Mouse (Mus musculus) layer of hippocampus, adult 11-12 months (tissue): ENCODE measurements around the gene Pycr2.
A peak's percentile ranks its signal among the peaks of the same experiment; 100 is the strongest.
"Not testable (repeated sequence)": the region's sequence is repeated elsewhere in the genome, so short reads cannot be mapped to it uniquely, and the experiment has no call there.

Experiments used
- DNase-seq: peaks from one replicate; pipeline ENCODE4 v3.0.0; 2022; ENCODE audit warnings: low spot score

The Pycr2 gene

GRCm38 (mm10) chr1:180904039-180904814, at the start of gene Pycr2:
Gene Pycr2 (plus strand): TSS chr1:180904293.
- DNase-seq: peak; percentile 95

GRCm38 (mm10) chr1:180858763-180859162, 45.3 kb upstream of the Pycr2 start:
- DNase-seq: no peak

DNA sequence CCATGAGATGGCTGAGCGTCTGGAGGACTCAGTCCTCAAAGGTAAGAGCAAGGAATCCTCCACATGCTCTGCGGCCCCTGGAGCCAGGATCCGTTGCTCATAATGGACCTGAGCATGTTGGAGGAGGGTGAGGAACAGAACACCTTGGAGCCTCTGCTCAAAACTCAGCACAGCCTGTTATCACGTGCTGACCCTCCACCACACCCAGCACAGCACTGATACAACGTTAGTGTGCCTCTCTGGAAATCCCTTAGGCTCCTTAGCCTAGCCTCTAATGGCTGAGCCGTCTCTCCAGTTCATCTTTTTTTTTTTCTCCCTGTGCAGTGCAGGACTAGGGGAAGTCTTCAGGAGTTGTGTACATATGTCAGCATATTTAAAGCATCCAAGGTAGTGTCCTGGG, 44.1 kb upstream of the Pycr2 start:
- DNase-seq: no peak

DNA sequence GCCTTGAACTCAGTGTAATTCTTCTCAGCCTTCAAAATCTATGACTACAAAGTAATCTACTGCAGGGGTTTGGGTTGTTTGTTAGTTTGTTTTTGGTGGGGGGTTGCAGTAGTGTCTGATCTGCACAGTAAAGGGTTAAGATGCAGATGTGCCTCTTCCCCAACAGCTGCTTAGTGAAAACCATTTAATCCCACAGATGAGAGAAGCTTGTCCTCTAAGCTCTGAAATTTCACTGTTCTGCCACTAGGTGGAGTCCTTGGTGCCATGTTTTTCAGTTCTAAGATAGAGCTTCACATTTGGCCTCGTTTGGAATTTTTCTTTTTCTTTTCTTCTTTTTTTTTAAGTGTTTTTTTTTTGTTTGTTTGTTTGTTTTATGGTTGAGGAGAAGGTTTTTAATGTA, 40.5 kb upstream of the Pycr2 start:
- DNase-seq: no peak

- DNase-seq: no peak
Observed at GRCm38 (mm10) chr1:180866001-180866400, 38.1 kb upstream of the Pycr2 start.

DNA sequence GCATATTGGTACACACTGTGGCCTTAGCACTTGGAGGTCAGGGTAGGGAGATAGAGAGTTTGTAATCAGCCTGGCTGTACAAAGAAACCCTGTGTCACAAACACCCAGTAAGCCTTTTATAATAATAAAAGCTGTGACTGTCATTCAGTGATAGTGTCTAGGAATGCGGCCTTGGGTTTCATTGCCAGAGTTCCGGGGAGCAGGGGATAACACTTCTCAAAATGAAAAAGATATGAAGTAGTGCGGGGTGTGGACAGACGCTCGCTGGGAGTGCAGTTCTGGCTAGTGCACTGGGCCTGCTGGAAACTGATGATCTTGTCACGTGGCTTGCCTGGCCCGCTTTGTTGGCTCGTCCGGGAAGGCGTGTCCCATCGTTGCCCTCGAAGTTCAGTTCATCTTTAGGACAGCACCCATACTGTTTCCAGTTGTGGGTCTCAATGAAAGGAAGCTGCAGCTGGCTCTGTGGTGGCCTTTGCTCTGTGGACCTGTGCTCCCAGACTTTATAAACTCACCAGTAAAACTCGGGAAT, 33.9 kb upstream of the Pycr2 start:
- no peak for DNase-seq

DNA sequence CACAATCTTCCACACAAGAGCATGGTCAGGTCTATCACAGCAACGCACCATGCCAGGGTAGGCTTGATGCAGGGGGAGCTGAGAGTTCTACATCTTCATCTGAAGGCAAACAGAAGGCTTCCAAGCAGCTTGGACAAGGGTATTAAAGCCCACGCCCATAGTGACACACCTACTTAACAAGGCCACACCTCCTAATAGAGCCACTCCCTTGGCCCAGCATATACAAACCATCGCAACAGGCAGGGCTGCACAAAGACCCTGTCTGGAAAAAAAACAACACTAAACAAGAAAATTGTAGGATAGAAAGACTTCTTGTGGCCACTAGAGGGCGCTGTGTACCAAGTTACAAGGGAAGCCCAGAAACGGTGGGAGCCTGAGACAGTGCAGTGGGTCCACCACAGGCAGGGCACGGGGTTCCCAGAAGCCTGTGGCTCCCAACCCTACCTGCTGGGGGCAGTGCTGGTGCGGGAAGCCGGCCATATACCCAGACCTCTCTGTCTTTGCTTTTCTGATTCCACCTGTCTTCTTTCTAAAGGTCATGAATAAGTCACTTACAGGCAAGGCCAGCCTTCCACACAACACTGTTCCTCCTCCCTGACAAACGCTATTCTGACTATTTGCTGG, 30.1 kb upstream of the Pycr2 start:
- no peak for DNase-seq

DNA sequence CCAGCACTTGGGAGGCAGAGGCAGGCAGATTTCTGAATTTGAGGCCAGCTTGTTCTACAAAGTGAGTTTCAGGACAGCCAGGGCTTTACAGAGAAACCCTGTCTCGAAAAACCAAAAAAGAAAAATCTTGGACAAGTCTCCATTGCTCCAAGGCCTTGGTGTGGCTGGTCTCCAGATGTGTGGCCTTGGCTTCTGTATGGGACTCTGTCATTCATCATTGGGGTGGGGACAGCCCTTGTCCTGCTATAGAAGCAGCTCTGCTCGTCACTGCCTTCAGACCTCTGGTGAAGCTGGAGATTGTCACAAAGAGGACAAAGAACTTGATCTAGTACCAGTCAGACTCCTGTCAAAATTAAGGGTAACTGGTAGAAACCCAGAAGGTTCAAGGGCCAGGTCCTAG, 29.5 kb upstream of the Pycr2 start:
- no peak for DNase-seq

DNA sequence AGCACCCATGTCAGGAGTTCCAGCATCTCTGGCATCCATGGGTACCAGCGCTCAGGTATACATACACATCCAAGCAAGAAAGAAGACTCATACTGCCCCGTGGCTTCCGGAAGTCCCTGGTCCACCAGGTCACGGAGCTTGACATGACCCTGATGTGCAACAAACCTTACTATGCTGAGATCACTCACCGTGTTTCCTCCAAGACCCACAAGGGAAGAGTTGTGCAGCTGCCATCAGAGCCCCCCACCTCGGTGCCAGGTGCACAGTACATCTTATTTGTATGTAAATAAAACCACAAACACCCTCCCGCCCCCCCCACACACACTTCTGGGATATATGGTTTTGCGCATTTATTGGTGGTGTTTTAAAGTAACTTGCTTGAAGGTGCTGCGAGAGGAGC, 29.0 kb upstream of the Pycr2 start:
- DNase-seq: no peak

- no peak for DNase-seq
Observed at GRCm38 (mm10) chr1:180877466-180877865, 26.6 kb upstream of the Pycr2 start.

DNA sequence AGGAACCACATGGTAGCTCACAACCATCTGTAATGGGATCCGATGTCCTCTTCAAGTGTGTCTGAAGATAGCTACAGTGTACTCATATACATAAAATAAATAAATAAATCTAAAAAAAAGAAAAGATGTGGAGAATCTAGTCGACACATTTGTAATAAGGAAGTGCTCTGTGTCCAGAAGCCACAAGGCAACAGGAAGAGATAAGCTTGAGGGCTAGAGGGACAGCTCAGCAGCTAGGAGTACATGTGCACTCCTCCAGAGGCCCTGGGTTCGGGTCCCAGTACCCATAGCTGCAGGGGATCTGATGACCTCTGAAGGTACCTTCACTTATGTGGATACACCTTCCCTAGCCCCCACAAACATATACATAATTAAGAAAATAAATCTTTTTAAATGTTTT, 22.3 kb upstream of the Pycr2 start:
- no peak for DNase-seq

DNA sequence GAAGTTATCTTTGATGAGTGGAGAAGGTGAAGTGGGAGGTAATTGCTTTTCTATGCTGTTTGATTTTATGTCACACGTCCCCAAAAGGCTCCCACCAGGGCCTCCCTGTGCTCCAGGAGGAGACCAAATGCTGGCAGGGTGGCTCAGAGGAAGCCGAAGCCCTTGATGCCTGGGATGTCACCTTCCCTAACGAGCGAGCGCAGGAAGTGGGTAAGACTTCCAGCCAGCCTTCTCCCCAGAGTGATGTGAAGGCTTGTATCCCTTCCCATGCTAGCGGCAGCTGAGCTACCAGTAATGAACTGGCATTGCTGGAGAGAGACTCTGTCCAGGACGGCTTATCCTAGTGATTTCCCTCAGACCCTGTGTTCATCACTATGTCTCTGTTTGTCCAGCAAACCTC, 20.4 kb upstream of the Pycr2 start:
- no peak for DNase-seq

GRCm38 (mm10) chr1:180884484-180884883, 19.6 kb upstream of the Pycr2 start:
- DNase-seq: no peak

DNA sequence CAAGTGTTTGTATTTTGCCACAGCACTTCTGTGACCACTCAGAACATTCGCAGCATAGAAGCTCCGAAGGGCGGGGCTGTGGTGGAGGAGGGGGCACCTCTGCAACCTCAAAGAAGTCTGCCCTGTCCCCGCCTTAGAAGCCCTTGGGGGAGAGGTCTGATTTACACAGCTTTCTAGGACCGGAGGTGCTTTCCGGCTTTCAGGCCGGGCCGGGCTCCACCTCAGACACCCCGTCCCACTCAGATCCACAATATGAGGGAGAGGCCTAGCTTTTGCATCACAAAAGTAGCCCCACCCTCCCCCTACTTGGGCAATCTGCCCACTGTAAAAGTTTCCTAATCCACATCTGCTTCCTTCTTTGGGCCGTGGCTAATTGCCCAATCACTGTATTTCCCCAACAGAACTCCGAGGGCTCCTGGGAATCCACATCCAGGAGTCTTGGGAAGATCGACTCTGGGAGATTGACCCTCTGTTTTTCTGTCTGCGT, 15.5 kb upstream of the Pycr2 start:
- DNase-seq: no peak

DNA sequence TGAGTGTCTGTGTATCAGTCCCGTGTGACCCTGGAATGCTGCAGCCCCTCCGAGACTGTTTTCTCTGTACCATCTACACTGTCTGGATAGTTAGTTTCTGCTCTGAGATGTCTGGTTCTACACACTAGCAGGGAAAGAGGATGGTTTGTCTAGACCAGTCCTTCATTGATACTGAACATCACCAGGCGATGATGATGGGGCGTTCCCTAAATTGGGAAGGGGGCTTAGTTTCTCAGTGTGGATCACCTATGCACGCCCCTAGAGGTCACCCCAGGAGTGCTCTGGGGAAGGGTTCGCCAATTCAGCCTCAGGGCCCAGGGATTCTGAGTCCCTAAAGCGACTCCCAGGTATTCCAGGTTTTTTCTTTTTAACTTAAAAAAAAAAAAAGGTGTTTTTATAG, 14.9 kb upstream of the Pycr2 start:
- no peak for DNase-seq

- DNase-seq: no peak
Observed at GRCm38 (mm10) chr1:180889841-180890240, 14.3 kb upstream of the Pycr2 start.

- no peak for DNase-seq
Observed at GRCm38 (mm10) chr1:180892808-180893207, 11.3 kb upstream of the Pycr2 start, which contains the start of gene Lefty2. Gene Lefty2 (plus strand): TSS chr1:180893108.

DNA sequence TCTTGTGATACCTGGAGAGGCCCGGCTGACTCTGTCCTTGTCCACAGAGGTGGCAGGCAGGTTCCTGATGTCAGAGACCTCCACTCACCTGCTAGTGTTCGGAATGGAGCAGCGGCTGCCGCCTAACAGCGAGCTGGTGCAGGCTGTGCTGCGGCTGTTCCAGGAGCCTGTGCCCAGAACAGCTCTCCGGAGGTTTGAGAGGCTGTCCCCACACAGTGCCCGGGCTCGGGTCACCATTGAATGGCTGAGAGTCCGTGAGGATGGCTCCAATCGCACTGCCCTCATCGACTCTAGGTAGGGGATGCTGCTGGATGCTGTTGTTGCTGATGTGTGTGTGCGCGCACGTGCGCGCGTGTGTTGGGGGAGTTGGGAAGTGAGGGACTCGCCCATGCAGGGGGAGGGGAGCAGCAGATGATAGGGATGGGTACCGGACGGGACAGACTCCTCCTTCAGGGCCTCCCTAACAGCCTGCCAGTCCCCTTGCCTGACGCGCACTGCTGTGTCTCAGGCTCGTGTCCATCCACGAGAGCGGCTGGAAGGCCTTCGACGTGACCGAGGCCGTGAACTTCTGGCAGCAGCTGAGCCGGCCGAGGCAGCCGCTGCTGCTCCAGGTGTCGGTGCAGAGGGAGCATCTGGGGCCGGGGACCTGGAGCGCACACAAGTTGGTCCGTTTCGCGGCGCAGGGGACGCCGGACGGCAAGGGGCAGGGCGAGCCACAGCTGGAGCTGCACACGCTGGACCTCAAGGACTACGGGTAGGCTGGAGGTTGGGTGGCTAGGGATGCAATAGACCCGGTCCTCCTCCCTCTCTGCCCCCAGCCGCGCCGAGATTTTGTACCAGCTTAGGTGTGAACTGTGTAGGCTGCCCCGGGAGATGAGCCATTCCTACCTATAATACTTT, 9.8 kb upstream of the Pycr2 start:
- not testable (repeated sequence) for DNase-seq

DNA sequence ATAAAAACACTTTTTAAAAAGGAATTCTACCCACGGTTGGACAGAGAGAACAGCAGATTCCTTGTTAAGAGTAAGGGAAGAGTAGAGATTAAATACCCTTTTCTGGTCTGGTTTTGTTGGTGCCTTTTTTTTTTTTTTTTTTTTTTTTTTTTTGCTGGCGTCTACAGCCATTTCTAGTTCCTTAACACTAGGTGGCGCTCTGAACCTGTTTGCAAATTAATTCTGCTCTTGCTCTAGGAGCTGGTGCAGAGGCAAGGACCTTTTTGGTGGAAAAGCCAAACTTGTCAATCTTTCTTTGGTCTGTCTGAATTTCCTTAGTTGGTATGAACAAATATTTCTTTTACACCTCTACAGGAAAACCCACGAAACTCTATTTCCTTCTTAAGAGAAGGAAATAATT, 3.0 kb upstream of the Pycr2 start:
- no peak for DNase-seq

- no peak for DNase-seq
Observed at GRCm38 (mm10) chr1:180902915-180903314, 1.2 kb upstream of the Pycr2 start.

GRCm38 (mm10) chr1:180903666-180904038, 441 bp upstream of the Pycr2 start:
- DNase-seq: no peak

DNA sequence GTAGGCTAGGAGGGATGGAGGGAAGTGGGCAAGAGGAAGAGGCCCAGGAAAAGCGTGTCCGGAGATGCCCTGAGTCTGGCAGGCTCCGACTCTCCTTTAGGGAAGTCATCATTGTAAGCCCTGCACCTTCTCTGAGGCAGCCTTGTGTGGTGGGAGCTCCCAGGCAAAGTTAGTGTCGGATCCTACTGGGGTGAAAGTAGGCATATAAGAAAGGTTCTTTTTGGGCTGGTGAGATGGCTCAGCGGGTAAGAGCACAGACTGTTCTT, 655 bp downstream of the Pycr2 start:
- DNase-seq: no peak

DNA sequence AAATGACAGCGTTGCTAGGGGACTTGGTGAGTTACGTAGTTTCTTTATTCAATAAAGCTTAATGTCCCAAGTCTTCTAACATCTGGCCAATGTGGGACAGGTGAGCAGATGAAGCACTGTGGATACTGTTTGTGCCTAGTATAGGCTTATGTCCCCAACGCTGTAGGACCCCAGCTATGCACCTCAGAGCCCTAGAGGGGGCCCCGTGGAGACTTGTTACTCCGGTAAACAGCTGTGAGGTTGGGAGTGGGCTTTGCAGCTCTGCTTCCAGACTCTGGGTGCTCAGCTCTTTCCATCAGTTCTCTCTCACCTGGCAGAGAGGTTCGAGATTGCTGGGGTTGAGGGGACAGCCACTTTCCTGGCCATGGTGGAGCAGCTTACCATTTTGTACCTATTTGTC, 1.2 kb downstream of the Pycr2 start:
- DNase-seq: no peak
